Mouse (Mus musculus) liver, embryonic 12.5 days (tissue): ENCODE measurements around the gene Slc22a1. TPM values are rescaled to one million over a fixed set of nuclear protein-coding genes. Genes with fewer than 3 reads are reported as not detected.

ENCODE experiments used
- ATAC-seq: fragments of 200-750 bp; cut with Nextera tagmentation; 2 replicates; pipeline ENCODE4 v1.8.0; 2017; ENCODE audit warnings: moderate number of reproducible peaks, mild to moderate bottlenecking, moderate library complexity
- H3K27ac ChIP-seq: fragments of 300-500 bp; sonication (generic); 2 replicates; pipeline ENCODE4 v1.5.1; 2016; ENCODE audit warnings: mild to moderate bottlenecking
- H3K27me3 ChIP-seq: fragments of 300-500 bp; sonication (generic); replicated peaks from 2 replicates; pipeline ENCODE4 v1.6.1; 2016; ENCODE audit warnings: mild to moderate bottlenecking, moderate library complexity
- H3K36me3 ChIP-seq: fragments of 300-500 bp; sonication (generic); 2 replicates; pipeline ENCODE4 v1.6.1; 2016; ENCODE audit warnings: mild to moderate bottlenecking, moderate library complexity
- H3K4me1 ChIP-seq: fragments of 300-500 bp; sonication (generic); 2 replicates; pipeline ENCODE4 v1.6.1; 2016
- H3K4me2 ChIP-seq: fragments of 300-500 bp; sonication (generic); 2 replicates; pipeline ENCODE4 v1.6.1; 2016; ENCODE audit warnings: mild to moderate bottlenecking, moderate library complexity
- H3K4me3 ChIP-seq: fragments of 300-500 bp; sonication (generic); 2 replicates; pipeline ENCODE4 v1.5.1; 2016; ENCODE audit warnings: mild to moderate bottlenecking, moderate library complexity
- H3K9ac ChIP-seq: fragments of 300-500 bp; sonication (generic); 2 replicates; pipeline ENCODE4 v1.6.1; 2016; ENCODE audit warnings: mild to moderate bottlenecking, moderate library complexity
- H3K9me3 ChIP-seq: fragments of 300-500 bp; sonication (generic); replicated peaks from 2 replicates; pipeline ENCODE4 v1.6.1; 2016; ENCODE audit warnings: mild to moderate bottlenecking, moderate library complexity
- WGBS: fragments of 180-500 bp; shearing (Covaris S2); methylation state at CpG from one replicate; pipeline ENCODE4 v1.1.7; 2016; ENCODE audit not compliant: insufficient replicate concordance; 5-methylcytosine and 5-hydroxymethylcytosine counted together
- polyA plus RNA-seq: library from polyadenylated mRNA; unstranded; fragments of >200 nt; fragmentation: Nextera tagmentation; extraction: Ambion mirVana; gene quantifications from 2 replicates; pipeline ENCODE4 v1.2.1, GENCODE M21; 2016

The Slc22a1 gene
- polyA plus RNA-seq, 1 experiment from 2014 or later, result not detected

DNA sequence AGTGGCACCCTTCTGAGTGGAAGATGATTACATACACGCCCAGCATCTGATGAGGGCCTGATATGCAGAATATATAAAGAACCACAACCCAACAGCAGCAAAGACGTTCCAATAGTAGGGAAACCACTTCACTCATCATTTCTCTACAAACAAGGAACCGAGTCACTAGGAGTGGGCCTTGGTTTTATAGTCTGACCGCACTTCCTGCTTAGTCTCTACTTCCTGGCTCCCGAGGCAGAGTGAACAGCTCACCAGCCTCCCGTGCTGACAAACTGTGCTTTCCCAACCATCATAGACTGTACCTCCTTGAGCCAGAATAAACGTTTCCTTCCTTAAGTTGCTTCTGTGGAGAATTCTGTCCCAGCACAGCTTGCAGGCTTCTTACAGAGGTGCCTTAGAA, 19.8 kb downstream of the Slc22a1 start:
- no peak overlapping the region for H3K4me2 ChIP-seq
- no peaks in the 10 kb centered on the region for H3K4me1 ChIP-seq
- no peak overlapping the region for H3K9ac ChIP-seq
- ATAC-seq, result no peak
- no peaks in the 10 kb centered on the region for H3K9me3 ChIP-seq
- H3K27ac ChIP-seq, result no peak overlapping the region
- H3K4me3 ChIP-seq, result no peak overlapping the region
- H3K27me3 ChIP-seq, result peaks cover 13% of the 10 kb centered on the region; the same call in 1 of the 2 replicates
- H3K36me3 ChIP-seq, result no peaks in the 10 kb centered on the region
- WGBS, result 28% methylated on average over 7 of the region's 7 CpGs

DNA sequence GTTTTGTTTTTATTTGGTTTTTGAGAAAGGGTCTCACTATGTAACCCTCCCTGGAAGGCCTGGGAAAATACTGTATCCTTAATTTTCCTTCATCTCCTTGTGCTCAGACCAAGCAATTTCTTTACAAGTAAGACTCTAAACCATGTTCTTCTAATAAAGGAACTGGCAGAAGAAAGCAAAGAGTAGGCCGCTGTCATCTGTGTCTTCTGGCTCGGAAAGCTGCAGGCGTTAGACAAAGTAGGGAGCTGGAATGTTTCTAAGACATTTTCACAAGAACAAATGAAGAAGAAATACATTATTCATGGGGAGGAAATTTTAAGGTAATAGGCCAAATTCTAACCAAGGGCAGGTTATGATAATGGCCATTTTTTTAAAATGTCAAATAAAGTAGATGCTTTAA, 21.6 kb downstream of the Slc22a1 start:
- no peaks in the 10 kb centered on the region for H3K9me3 ChIP-seq
- 81% methylated on average over 3 of the region's 3 CpGs for WGBS

GRCm38 (mm10) chr17:12652604-12653003, 23.0 kb downstream of the Slc22a1 start:
- Histone ChIP-seq H3K4me3 (no peak overlapping the region), H3K4me1 (no peaks in the 10 kb centered on the region), H3K9ac (no peak overlapping the region), H3K27me3 (peaks cover 20% of the 10 kb centered on the region), H3K4me2 (no peak overlapping the region), H3K27ac (no peak overlapping the region), H3K36me3 (no peaks in the 10 kb centered on the region), H3K9me3 (no peaks in the 10 kb centered on the region)
- WGBS, result 79% methylated on average over 11 of the region's 11 CpGs
- ATAC-seq, result no peak

More for the DNA sequence above, 21.6 kb downstream of the Slc22a1 start:
- no peak overlapping the region for H3K9ac ChIP-seq
- H3K4me3 ChIP-seq, result no peak overlapping the region
- H3K36me3 ChIP-seq, result no peaks in the 10 kb centered on the region
- no peak for ATAC-seq
- no peak overlapping the region for H3K4me2 ChIP-seq
- H3K27ac ChIP-seq, result no peak overlapping the region
- no peaks in the 10 kb centered on the region for H3K4me1 ChIP-seq
- H3K27me3 ChIP-seq, result peaks cover 13% of the 10 kb centered on the region

DNA sequence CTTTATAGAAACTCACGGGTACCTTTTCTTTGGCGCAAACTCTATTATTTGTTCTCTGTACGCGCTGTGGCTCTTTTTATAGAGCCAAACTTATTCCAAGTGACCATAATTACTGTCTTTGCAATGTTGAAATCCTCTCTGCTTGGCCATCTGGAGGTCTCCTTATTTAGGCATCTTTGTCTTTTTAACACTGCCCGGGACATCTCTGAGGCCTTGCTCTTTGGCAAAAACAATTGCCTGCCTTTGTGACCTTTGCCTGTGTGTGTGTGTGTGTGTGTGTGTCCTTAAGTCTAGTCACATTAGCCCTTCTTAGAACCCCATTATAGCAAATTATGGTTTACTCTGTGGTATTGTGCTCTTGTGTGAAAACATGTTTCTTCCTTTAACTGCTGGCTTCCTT, 30.2 kb downstream of the Slc22a1 start:
- no peaks in the 10 kb centered on the region for H3K4me1 ChIP-seq
- no peak overlapping the region for H3K27ac ChIP-seq
- H3K27me3 ChIP-seq, result peaks cover 15% of the 10 kb centered on the region; the same call in 1 of the 2 replicates
- H3K9ac ChIP-seq, result no peak overlapping the region
- no peaks in the 10 kb centered on the region for H3K9me3 ChIP-seq
- no peak overlapping the region for H3K4me3 ChIP-seq
- H3K36me3 ChIP-seq, result no peaks in the 10 kb centered on the region
- 79% methylated on average over 5 of the region's 5 CpGs for WGBS
- no peak overlapping the region for H3K4me2 ChIP-seq
- no peak for ATAC-seq

DNA sequence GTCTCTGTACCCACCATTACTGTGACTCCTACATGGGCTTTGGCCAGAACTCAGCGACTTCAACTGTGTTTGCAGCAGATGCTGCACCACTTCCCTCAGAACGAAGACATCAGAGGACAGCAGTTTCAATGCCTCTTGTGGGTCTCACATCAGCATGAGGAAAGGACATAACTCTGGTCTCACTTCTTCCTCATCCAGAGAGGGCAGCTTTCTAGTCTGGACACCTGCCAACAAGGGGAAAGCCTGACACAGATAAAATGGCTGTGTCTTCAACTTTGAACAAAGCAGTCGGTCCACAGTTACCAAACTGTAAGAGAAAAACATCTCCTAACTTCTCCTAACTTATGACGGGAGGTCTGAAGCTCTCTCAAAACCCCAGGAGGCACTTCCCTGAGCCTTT, 34.5 kb downstream of the Slc22a1 start:
- Histone ChIP-seq H3K4me2 (no peak overlapping the region), H3K36me3 (no peaks in the 10 kb centered on the region), H3K27ac (no peak overlapping the region), H3K4me3 (no peak overlapping the region), H3K4me1 (no peaks in the 10 kb centered on the region), H3K9ac (no peak overlapping the region), H3K9me3 (peaks cover 4% of the 10 kb centered on the region; the same call in 1 of the 2 replicates), H3K27me3 (peaks cover 17% of the 10 kb centered on the region; the same call in 1 of the 2 replicates)
- WGBS, result 49% methylated on average over 4 of the region's 4 CpGs
- ATAC-seq, result no peak

DNA sequence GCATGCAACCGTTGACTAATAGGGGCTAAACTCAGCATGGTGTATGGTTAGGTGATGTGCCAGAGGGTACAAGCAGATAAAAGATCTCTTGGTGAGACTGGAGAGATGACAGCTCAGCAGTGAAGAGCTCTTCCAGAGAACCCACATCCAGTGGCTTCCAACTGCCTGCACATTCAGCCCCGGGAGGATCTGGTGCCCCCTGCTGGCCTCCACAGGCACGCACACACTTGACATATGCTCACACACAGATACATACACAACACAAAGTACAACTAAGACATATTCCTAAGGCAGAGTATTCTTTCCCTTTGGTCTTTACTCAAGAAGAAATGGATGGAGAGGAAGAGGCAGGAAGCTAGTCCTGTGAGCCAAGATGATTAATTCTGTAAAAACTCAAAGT, 36.0 kb downstream of the Slc22a1 start:
- no peaks in the 10 kb centered on the region for H3K4me1 ChIP-seq
- WGBS, result 76% methylated on average over 3 of the region's 3 CpGs
- H3K36me3 ChIP-seq, result no peaks in the 10 kb centered on the region
- no peak overlapping the region for H3K27ac ChIP-seq
- H3K27me3 ChIP-seq, result peaks cover 21% of the 10 kb centered on the region; the same call in 1 of the 2 replicates
- no peak overlapping the region for H3K9ac ChIP-seq
- no peak overlapping the region for H3K4me3 ChIP-seq
- H3K4me2 ChIP-seq, result no peak overlapping the region
- H3K9me3 ChIP-seq, result peaks cover 4% of the 10 kb centered on the region; the same call in 1 of the 2 replicates
- ATAC-seq, result no peak

DNA sequence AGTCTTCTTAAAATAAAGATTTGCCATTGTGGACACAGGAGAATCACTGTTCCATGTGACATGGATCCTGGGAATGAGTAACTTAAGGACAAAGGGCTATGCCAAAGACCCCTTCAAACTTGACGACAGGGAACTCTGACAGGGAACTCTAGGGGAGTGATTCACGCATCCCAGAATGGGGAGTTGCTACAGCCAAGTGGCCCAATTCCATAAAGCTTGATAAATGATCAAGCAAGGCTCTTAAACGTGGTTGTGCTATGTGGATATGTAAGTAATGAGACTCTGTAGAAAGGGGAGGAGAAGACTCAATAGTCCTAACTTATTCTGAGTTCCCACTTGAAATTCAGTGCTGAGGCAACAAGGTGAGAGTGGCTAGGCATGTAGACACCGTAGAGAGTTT, 40.8 kb downstream of the Slc22a1 start:
- Histone ChIP-seq H3K27ac (no peak overlapping the region), H3K4me3 (no peak overlapping the region), H3K9ac (no peak overlapping the region), H3K4me2 (no peak overlapping the region), H3K27me3 (peaks cover 35% of the 10 kb centered on the region), H3K4me1 (no peaks in the 10 kb centered on the region), H3K36me3 (no peaks in the 10 kb centered on the region), H3K9me3 (peaks cover 4% of the 10 kb centered on the region; the same call in 1 of the 2 replicates)
- no peak for ATAC-seq
- WGBS, result 51% methylated on average over 4 of the region's 4 CpGs

- H3K36me3 ChIP-seq, result no peaks in the 10 kb centered on the region
- H3K4me3 ChIP-seq, result no peak overlapping the region
- H3K4me1 ChIP-seq, result no peaks in the 10 kb centered on the region
- peak; percentile 52; the same call in 1 of the 2 replicates for ATAC-seq
- H3K9ac ChIP-seq, result no peak overlapping the region
- H3K9me3 ChIP-seq, result no peaks in the 10 kb centered on the region
- peaks cover 24% of the 10 kb centered on the region; the same call in 1 of the 2 replicates for H3K27me3 ChIP-seq
- H3K27ac ChIP-seq, result no peak overlapping the region
- no peak overlapping the region for H3K4me2 ChIP-seq
- WGBS, result 43% methylated on average over 7 of the region's 7 CpGs
Observed at GRCm38 (mm10) chr17:12631771-12632600, 43.6 kb downstream of the Slc22a1 start.

GRCm38 (mm10) chr17:12630976-12631730, 44.5 kb downstream of the Slc22a1 start:
- WGBS, result 39% methylated on average over 6 of the region's 6 CpGs
- Histone ChIP-seq H3K9me3 (0 out of 2 replicates have a peak, but pooled peaks cover 5% of the 10 kb centered on the region), H3K36me3 (no peaks in the 10 kb centered on the region), H3K4me2 (no peak overlapping the region), H3K4me3 (no peak overlapping the region), H3K4me1 (no peaks in the 10 kb centered on the region), H3K27ac (no peak overlapping the region), H3K9ac (no peak overlapping the region), H3K27me3 (peaks cover 24% of the 10 kb centered on the region; the same call in 1 of the 2 replicates)
- ATAC-seq, result no peak

DNA sequence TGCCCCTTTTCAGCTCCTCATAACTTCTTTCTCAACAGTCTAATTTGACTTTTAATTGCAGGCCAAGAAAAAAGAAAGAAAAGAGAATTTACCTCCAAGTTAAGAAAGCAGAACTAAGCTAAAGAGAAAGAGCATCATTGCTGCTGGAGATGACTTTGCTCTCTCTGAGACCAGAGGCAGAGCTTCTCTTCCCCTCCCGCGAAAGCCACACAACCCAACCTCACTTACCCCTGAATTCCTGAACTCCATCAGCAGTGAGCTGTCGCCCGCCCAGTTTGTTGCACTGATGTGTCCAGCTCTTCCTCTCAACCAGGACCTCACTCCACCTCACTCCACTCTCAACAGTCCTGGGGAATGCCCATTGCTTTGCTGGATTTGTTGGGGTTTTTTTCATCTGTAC, 47.6 kb downstream of the Slc22a1 start:
- Histone ChIP-seq H3K4me1 (no peaks in the 10 kb centered on the region), H3K4me2 (no peak overlapping the region), H3K4me3 (no peak overlapping the region), H3K9me3 (peaks cover 25% of the 10 kb centered on the region), H3K27me3 (peaks cover 14% of the 10 kb centered on the region; the same call in 1 of the 2 replicates), H3K27ac (no peak overlapping the region), H3K9ac (no peak overlapping the region), H3K36me3 (no peaks in the 10 kb centered on the region)
- no peak for ATAC-seq
- WGBS, result 44% methylated on average over 4 of the region's 4 CpGs

DNA sequence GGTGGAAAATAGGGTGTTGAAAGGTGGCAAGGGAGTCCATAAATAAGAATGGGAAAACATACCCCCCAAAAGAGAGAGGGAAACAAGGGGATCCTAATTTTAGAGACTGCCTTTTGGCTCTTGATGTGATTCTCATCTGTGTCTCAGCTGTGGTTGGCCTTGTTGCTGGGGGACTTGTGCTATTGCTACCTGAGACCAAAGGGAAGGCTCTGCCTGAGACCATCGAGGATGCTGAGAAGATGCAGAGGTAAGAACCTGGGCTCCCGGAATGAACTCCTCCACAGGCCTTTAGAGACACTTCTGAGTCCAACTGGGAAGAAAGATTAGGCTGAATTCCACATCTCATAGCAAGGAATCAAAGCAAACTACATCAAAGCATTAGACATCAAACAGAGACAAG, 56.0 kb downstream of the Slc22a1 start:
- H3K9ac ChIP-seq, result no peak overlapping the region
- no peak overlapping the region for H3K4me3 ChIP-seq
- no peak overlapping the region for H3K4me2 ChIP-seq
- H3K27ac ChIP-seq, result no peak overlapping the region
- H3K4me1 ChIP-seq, result no peaks in the 10 kb centered on the region
- H3K9me3 ChIP-seq, result peaks cover 6% of the 10 kb centered on the region
- ATAC-seq, result no peak
- no peaks in the 10 kb centered on the region for H3K27me3 ChIP-seq
- 54% methylated on average over 2 of the region's 2 CpGs for WGBS
- H3K36me3 ChIP-seq, result no peaks in the 10 kb centered on the region

DNA sequence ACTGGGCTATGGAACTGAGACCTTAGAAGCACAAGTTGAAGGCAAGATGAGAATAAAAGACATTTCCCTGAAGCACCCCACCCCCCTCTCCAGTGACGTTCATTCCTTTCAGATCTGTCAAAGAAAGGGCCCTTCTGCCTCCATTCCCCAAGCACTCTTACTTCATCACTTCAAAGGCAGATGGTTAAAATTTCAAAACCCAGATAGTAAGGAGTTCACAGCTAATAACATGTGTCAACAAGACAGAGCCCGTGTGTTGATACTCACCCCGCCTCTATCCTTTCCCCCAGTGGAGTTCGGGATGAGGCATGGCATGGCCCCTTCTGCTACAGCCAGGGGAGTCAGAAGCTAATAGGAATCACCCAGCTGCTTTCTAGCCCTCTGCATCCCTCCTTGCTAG, 60.2 kb downstream of the Slc22a1 start:
- WGBS, result 55% methylated on average over 4 of the region's 4 CpGs
- ATAC-seq, result no peak
- Histone ChIP-seq H3K27ac (no peak overlapping the region), H3K4me3 (no peak overlapping the region), H3K4me1 (no peaks in the 10 kb centered on the region), H3K9me3 (no peaks in the 10 kb centered on the region), H3K27me3 (no peaks in the 10 kb centered on the region), H3K9ac (no peak overlapping the region), H3K36me3 (no peaks in the 10 kb centered on the region), H3K4me2 (no peak overlapping the region)
